Mouse (Mus musculus) limb, embryonic 14.5 days (tissue): Measurements from ENCODE around the gene Gm12248. TPM values are rescaled to one million over a fixed set of nuclear protein-coding genes. Genes with fewer than 3 reads are reported as not detected.

Experiments
- ATAC-seq: fragments of 200-750 bp; cut with Nextera tagmentation; 2 replicates; pipeline ENCODE4 v1.8.0; 2017; ENCODE audit warnings: low read depth, moderate number of reproducible peaks, moderate TSS enrichment; ENCODE audit not compliant: low FRiP score
- DNase-seq: peaks from one replicate; pipeline ENCODE4 v3.0.0-alpha.2; 2015; ENCODE audit warnings: low spot score
- H3K27ac ChIP-seq: fragments of 300-500 bp; sonication (generic); replicated peaks from 2 replicates; pipeline ENCODE4 v1.5.1; 2014; ENCODE audit warnings: low read depth, mild to moderate bottlenecking, low read length, moderate library complexity, mixed read lengths
- H3K27me3 ChIP-seq: fragments of 300-500 bp; sonication (generic); 2 replicates; pipeline ENCODE4 v1.6.1; 2014; ENCODE audit warnings: low read length, mixed read lengths; ENCODE audit not compliant: control insufficient read depth, insufficient read depth
- H3K36me3 ChIP-seq: fragments of 300-500 bp; sonication (generic); 2 replicates; pipeline ENCODE4 v1.6.1; 2014; ENCODE audit warnings: mild to moderate bottlenecking, low read length, moderate library complexity, mixed read lengths; ENCODE audit not compliant: control insufficient read depth, insufficient read depth
- H3K4me1 ChIP-seq: fragments of 300-500 bp; sonication (generic); 2 replicates; pipeline ENCODE4 v1.6.1; 2014; ENCODE audit warnings: antibody characterized with exemption, low read length, mixed read lengths; ENCODE audit not compliant: control insufficient read depth, insufficient read depth
- H3K4me2 ChIP-seq: fragments of 300-500 bp; sonication (generic); replicated peaks from 2 replicates; pipeline ENCODE4 v1.6.1; 2014; ENCODE audit warnings: low read depth, mild to moderate bottlenecking, low read length, moderate library complexity; ENCODE audit not compliant: severe bottlenecking
- H3K4me3 ChIP-seq: fragments of 300-500 bp; sonication (generic); replicated peaks from 2 replicates; pipeline ENCODE4 v1.5.1; 2014; ENCODE audit warnings: low read length
- H3K9ac ChIP-seq: fragments of 300-500 bp; sonication (generic); 2 replicates; pipeline ENCODE4 v1.6.1; 2014; ENCODE audit warnings: mild to moderate bottlenecking, low read depth, low read length, moderate library complexity; ENCODE audit not compliant: severe bottlenecking
- H3K9me3 ChIP-seq: fragments of 300-500 bp; sonication (generic); 2 replicates; pipeline ENCODE4 v1.6.1; 2016; ENCODE audit warnings: low read length; ENCODE audit not compliant: control insufficient read depth
- POLR2A ChIP-seq: fragments of 200-500 bp; IDR thresholded peaks from 2 replicates; pipeline ENCODE4 v1.8.0; 2012; ENCODE audit warnings: inconsistent platforms, mild to moderate bottlenecking, moderate library complexity, borderline replicate concordance; ENCODE audit not compliant: insufficient read depth, insufficient read length; ENCODE audit errors: extremely low read depth
- WGBS: fragments of 180-500 bp; shearing (Covaris S2); extraction: QIAGEN DNeasy Blood & Tissue Kit; methylation state at CpG from one replicate; pipeline ENCODE4 v1.1.7; 2014; 5-methylcytosine and 5-hydroxymethylcytosine counted together
- polyA plus RNA-seq, 2 experiments: library from polyadenylated mRNA; depleted of rRNA in 1 of 2; stranded (reverse) in 1 of 2; unstranded in 1 of 2; fragments of >200 nt; fragmentation: Nextera tagmentation in 1 of 2; extraction: Ambion mirVana in 1 of 2; gene quantifications; 2 replicates each; pipeline versions ENCODE4 v1.2.1 to v1.2.3; 2012 to 2014

Gene Gm12248
- polyA plus RNA-seq, 2 experiments: not detected

DNA sequence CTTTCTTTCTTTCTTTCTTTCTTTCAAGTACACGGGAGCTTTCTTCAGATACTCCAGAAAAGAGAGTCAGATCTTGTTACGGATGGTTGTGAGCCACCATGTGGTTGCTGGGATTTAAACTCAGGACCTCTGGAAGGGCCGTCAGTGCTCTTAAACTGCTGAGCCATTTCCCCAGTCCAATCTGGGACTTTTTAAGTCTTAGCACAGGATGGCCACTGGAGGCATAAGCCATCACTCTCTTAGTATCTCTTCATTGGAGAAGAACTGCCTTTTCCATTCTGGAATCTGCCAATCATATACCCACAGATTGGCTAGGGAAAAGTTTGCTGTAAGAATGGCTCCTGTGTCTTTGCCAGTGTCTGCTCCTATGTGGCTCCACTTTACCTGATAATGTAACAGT is 14.1 kb upstream of the Gm12248 start:
- Histone ChIP-seq H3K27ac (no peak overlapping the region), H3K36me3 (peaks cover 30% of the 10 kb centered on the region), H3K9ac (no peak overlapping the region), H3K4me1 (peaks cover 12% of the 10 kb centered on the region), H3K4me2 (no peak overlapping the region), H3K27me3 (no peaks in the 10 kb centered on the region), H3K9me3 (no peaks in the 10 kb centered on the region), H3K4me3 (no peak overlapping the region)
- DNase-seq (no peak), ATAC-seq (no peak)
- 50% methylated on average over 3 of the region's 3 CpGs for WGBS
- no peak for TF ChIP-seq POLR2A

GRCm38 (mm10) chr11:58104351-58104791 is 11.4 kb upstream of the Gm12248 start:
- Histone ChIP-seq H3K36me3 (peaks cover 4% of the 10 kb centered on the region; the same call in 1 of the 2 replicates), H3K27ac (peak overlapping the region; percentile 89), H3K4me2 (peak overlapping the region; percentile 74), H3K9me3 (no peaks in the 10 kb centered on the region), H3K4me1 (peaks cover 12% of the 10 kb centered on the region), H3K4me3 (peak overlapping the region; percentile 93), H3K27me3 (no peaks in the 10 kb centered on the region), H3K9ac (peak overlapping the region; percentile 95)
- WGBS: under 1% methylated on average over 23 of the region's 24 CpGs
- TF ChIP-seq POLR2A: peak; percentile 25; the same call in 1 of the 2 replicates
- ATAC-seq (peak; percentile 20; the same call in 1 of the 2 replicates), DNase-seq (no peak)

DNA sequence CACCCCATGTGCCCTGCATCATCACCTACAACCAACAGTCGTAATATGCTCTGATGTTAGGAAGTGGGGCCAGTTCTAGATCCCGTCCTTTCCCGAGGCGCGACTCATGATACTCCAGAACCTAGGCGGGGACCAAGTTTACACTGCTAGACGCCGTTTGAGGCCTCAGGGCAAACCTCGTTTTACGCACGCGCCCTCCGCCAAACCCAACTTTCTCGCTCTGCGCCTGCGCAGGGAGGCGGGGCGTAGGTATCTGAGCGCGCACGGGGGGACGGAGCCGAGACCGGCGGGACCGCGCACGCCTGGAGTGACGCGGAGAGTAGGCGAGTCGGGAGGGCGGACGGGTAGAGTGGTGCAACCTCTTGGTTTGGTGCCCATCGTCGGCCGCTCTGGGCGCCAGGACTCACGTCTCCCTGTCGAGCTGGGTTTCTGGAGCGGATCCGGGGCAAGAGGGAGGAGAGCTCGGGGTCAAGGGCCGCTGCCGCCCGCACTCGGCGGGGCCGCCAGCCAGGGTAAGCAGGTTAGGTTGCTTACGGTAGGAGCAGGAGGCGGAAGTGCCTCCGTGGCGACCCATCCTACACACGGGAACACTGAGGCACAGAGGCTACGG is 10.9 kb upstream of the Gm12248 start, which contains the start of gene Cnot8:
Cnot8 (plus strand) TSS at position 457 of the 610 bp plus-strand sequence.
- TF ChIP-seq POLR2A: peak; percentile 68; the same call in 1 of the 2 replicates
- Histone ChIP-seq H3K4me2 (peak within 1 kb of the TSS; percentile 74), H3K4me3 (peak within 1 kb of the TSS; percentile 93), H3K36me3 (no peaks in the 10 kb centered on the region), H3K27ac (peak within 1 kb of the TSS; percentile 89), H3K9ac (peak within 1 kb of the TSS; percentile 95), H3K4me1 (peaks cover 12% of the 10 kb centered on the region), H3K9me3 (no peaks in the 10 kb centered on the region), H3K27me3 (no peaks in the 10 kb centered on the region)
- DNase-seq (peak; percentile 97), ATAC-seq (peak; percentile 96)
- under 1% methylated on average over 53 of the region's 55 CpGs for WGBS

DNA sequence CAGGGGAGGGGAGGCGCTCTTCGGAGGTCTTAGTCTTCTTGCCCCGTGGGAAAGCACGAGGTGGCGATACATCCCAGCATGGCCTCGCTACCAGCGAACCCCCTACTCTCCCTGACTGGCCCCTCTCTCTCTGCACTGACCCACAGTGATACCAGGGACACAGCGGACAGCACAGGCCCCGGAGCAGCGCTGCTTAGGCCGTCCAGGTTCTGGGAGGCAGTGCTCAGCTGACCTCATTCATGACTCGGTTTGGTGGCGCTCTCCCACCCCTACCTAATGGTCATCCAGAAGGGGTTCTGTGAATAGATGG is 10.4 kb upstream of the Gm12248 start:
- H3K27ac ChIP-seq: peak overlapping the region; percentile 65
- DNase-seq (no peak), ATAC-seq (peak; percentile 16)
- H3K36me3 ChIP-seq: no peaks in the 10 kb centered on the region
- H3K4me2 ChIP-seq: peak overlapping the region; percentile 74
- H3K9ac ChIP-seq: peak overlapping the region; percentile 61
- no peak for TF ChIP-seq POLR2A
- H3K4me3 ChIP-seq: peak overlapping the region; percentile 93
- no peaks in the 10 kb centered on the region for H3K9me3 ChIP-seq
- 56% methylated on average over 12 of the region's 13 CpGs for WGBS
- no peaks in the 10 kb centered on the region for H3K27me3 ChIP-seq
- H3K4me1 ChIP-seq: peaks cover 12% of the 10 kb centered on the region

- DNase-seq (no peak), ATAC-seq (no peak)
- 88% methylated on average over 9 of the region's 9 CpGs for WGBS
- Histone ChIP-seq H3K27ac (peak overlapping the region; percentile 65), H3K4me2 (peak overlapping the region; percentile 74), H3K4me1 (peaks cover 12% of the 10 kb centered on the region), H3K9me3 (no peaks in the 10 kb centered on the region), H3K4me3 (peak overlapping the region; percentile 93), H3K27me3 (no peaks in the 10 kb centered on the region), H3K9ac (peak overlapping the region; percentile 61), H3K36me3 (no peaks in the 10 kb centered on the region)
- no peak for TF ChIP-seq POLR2A
These were observed 9.8 kb upstream of the Gm12248 start for GRCm38 (mm10) chr11:58102581-58103343.
